Mouse (Mus musculus) neural tube, embryonic 11.5 days (tissue): ENCODE results near the gene Ltn1. TPM values are rescaled to one million over a fixed set of nuclear protein-coding genes. Genes with fewer than 3 reads are reported as not detected.

Experiments
- ATAC-seq: fragments of 200-750 bp; cut with Nextera tagmentation; 2 replicates; pipeline ENCODE4 v1.8.0; 2017; ENCODE audit warnings: moderate number of reproducible peaks, mild to moderate bottlenecking, moderate TSS enrichment, moderate library complexity; ENCODE audit not compliant: insufficient read depth, low FRiP score, low TSS enrichment
- DNase-seq: peaks from one replicate; pipeline ENCODE4 v3.0.0-alpha.2; 2015; ENCODE audit warnings: low spot score
- H3K27ac ChIP-seq: fragments of 300-500 bp; sonication (generic); 2 replicates; pipeline ENCODE4 v1.5.1; 2014; ENCODE audit warnings: low read depth, mild to moderate bottlenecking, low read length
- H3K27me3 ChIP-seq: fragments of 300-500 bp; sonication (generic); 2 replicates; pipeline ENCODE4 v1.6.1; 2014; ENCODE audit warnings: mild to moderate bottlenecking, low read length, mixed read lengths; ENCODE audit not compliant: control insufficient read depth, insufficient read depth
- H3K36me3 ChIP-seq: fragments of 300-500 bp; sonication (generic); 2 replicates; pipeline ENCODE4 v1.6.1; 2014; ENCODE audit warnings: mild to moderate bottlenecking, low read length, moderate library complexity, mixed read lengths; ENCODE audit not compliant: control insufficient read depth, insufficient read depth
- H3K4me1 ChIP-seq: fragments of 300-500 bp; sonication (generic); 2 replicates; pipeline ENCODE4 v1.6.1; 2014; ENCODE audit warnings: low read length, mixed read lengths; ENCODE audit not compliant: control insufficient read depth, insufficient read depth
- H3K4me2 ChIP-seq: fragments of 300-500 bp; sonication (generic); 2 replicates; pipeline ENCODE4 v1.6.1; 2014; ENCODE audit warnings: low read depth, mild to moderate bottlenecking, moderate library complexity
- H3K4me3 ChIP-seq: fragments of 300-500 bp; sonication (generic); 2 replicates; pipeline ENCODE4 v1.5.1; 2014; ENCODE audit warnings: low read depth, low read length
- H3K9ac ChIP-seq: fragments of 300-500 bp; sonication (generic); 2 replicates; pipeline ENCODE4 v1.6.1; 2014; ENCODE audit warnings: mild to moderate bottlenecking, low read length
- H3K9me3 ChIP-seq: fragments of 300-500 bp; sonication (generic); 2 replicates; pipeline ENCODE4 v1.6.1; 2016; ENCODE audit warnings: low read length; ENCODE audit not compliant: control insufficient read depth
- WGBS: fragments of 180-500 bp; shearing (Covaris S2); extraction: QIAGEN DNeasy Blood & Tissue Kit; methylation state at CpG from one replicate; pipeline ENCODE4 v1.1.7; 2014; 5-methylcytosine and 5-hydroxymethylcytosine counted together
- polyA plus RNA-seq: library from polyadenylated mRNA; unstranded; fragments of >200 nt; fragmentation: Nextera tagmentation; extraction: Ambion mirVana; gene quantifications from 2 replicates; pipeline ENCODE4 v1.2.1, GENCODE M21; 2014

The Ltn1 gene
- polyA plus RNA-seq, 1 experiment from 2014 or later, result 34.6 TPM

- H3K4me1 ChIP-seq, result no peaks in the 10 kb centered on the region
- H3K4me3 ChIP-seq, result no peak overlapping the region
- WGBS, result 90% methylated on average over 7 of the region's 7 CpGs
- H3K4me2 ChIP-seq, result no peak overlapping the region
- ATAC-seq (no peak), DNase-seq (no peak)
- H3K36me3 ChIP-seq, result no peaks in the 10 kb centered on the region
- H3K9me3 ChIP-seq, result no peaks in the 10 kb centered on the region
- H3K27ac ChIP-seq, result no peak overlapping the region
- no peaks in the 10 kb centered on the region for H3K27me3 ChIP-seq
- no peak overlapping the region for H3K9ac ChIP-seq
Observed at GRCm38 (mm10) chr16:87434266-87434665, 1.9 kb upstream of the Ltn1 start.

- Histone ChIP-seq H3K4me3 (no peak overlapping the region), H3K4me2 (no peak overlapping the region), H3K9ac (no peak overlapping the region), H3K36me3 (peaks cover 16% of the 10 kb centered on the region), H3K27me3 (no peaks in the 10 kb centered on the region), H3K4me1 (no peaks in the 10 kb centered on the region), H3K27ac (no peak overlapping the region), H3K9me3 (no peaks in the 10 kb centered on the region)
- DNase-seq (no peak), ATAC-seq (no peak)
- 95% methylated on average over 8 of the region's 8 CpGs for WGBS
Observed at GRCm38 (mm10) chr16:87427516-87427915, 4.9 kb downstream of the Ltn1 start.

DNA sequence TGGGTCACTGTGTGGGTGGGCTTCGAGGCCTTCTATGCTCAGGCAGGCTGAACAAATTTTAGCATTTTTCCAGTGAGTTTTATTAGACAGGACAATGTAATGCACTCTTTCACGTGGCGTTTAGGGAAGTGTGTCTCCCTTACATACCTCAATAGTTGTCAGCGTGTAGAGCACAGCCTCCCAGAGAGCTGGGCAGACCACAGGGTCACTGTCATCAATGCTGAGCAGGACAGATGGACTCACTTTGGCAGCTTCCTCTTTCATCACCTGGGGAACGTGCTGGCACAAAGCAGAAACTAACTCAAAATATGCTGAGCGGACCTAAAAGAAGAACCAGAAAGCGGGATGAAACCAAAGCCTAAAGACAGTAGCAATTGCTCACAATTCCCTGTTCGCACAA lies 11.8 kb downstream of the Ltn1 start:
- Histone ChIP-seq H3K4me1 (no peaks in the 10 kb centered on the region), H3K36me3 (peaks cover 38% of the 10 kb centered on the region), H3K27ac (no peak overlapping the region), H3K9me3 (no peaks in the 10 kb centered on the region), H3K4me3 (no peak overlapping the region), H3K9ac (no peak overlapping the region), H3K27me3 (no peaks in the 10 kb centered on the region), H3K4me2 (no peak overlapping the region)
- 94% methylated on average over 8 of the region's 8 CpGs for WGBS
- no peak for DNase-seq
- ATAC-seq, result no peak

DNA sequence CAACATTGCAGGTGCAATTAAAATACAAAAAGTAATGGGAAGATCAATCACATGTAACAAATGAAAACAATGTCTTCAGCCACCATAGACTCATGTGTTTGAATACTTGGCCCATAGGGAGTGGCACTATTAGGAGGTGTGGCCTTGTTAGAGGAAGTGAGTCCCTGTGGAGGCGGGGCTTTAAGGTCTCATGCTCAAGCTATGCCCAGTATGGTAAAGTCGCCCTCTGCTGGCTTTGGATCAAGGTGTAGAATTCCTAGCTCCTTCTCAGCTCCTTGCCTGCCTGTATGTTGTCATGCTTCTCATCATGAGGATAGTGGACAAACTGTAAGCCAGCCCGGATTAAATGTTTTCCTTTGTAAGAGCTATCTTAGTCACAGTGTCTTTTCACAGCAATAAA lies 27.4 kb downstream of the Ltn1 start:
- no peaks in the 10 kb centered on the region for H3K4me1 ChIP-seq
- no peaks in the 10 kb centered on the region for H3K9me3 ChIP-seq
- H3K27ac ChIP-seq, result no peak overlapping the region
- DNase-seq (no peak), ATAC-seq (no peak)
- no peak overlapping the region for H3K4me3 ChIP-seq
- H3K36me3 ChIP-seq, result peaks cover 11% of the 10 kb centered on the region
- H3K4me2 ChIP-seq, result no peak overlapping the region
- H3K27me3 ChIP-seq, result no peaks in the 10 kb centered on the region
- no peak overlapping the region for H3K9ac ChIP-seq
- 84% methylated on average over 3 of the region's 3 CpGs for WGBS

DNA sequence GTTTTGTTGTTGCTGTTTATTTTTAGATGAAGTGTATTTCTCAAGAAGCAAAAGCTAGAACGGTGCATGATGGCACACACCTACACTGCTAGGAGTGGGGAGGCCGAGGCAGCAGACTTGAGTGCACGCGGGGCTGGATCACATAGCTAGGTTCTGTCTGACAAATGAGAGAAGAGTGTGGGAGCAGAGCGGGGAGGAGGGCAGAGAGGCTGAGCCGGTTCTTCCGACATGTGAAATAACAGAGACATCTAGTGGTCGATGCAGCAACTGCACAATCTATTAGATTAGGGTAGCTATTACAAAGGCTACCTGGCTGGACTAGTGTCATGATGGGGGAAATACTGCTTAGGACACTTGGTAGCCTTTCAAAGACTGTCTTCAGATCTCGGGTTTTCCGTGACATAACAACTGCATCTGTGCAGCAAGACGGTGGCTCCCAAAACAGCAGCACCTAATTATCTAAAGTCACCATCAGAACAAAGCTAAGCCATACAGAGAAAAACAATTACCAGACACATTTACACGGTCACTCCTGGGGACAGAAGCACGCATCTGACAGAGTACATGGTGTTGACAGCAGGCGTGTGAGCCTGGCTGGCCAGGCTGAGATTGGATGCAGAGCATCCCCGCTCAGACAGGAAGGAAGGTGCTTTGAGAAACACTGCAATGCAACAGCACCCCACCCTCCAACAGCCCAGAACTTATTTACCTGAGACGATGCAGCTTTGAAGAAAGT lies 38.4 kb downstream of the Ltn1 start:
- Histone ChIP-seq H3K4me1 (no peaks in the 10 kb centered on the region), H3K27me3 (no peaks in the 10 kb centered on the region), H3K27ac (no peak overlapping the region), H3K4me2 (no peak overlapping the region), H3K9ac (no peak overlapping the region), H3K9me3 (no peaks in the 10 kb centered on the region), H3K4me3 (no peak overlapping the region), H3K36me3 (peaks cover 4% of the 10 kb centered on the region)
- DNase-seq (peak; percentile 57), ATAC-seq (peak; percentile 83)
- WGBS, result 56% methylated on average over 16 of the region's 16 CpGs

GRCm38 (mm10) chr16:87387444-87387977 lies 44.9 kb downstream of the Ltn1 start:
- H3K36me3 ChIP-seq, result peaks cover 11% of the 10 kb centered on the region
- no peaks in the 10 kb centered on the region for H3K4me1 ChIP-seq
- H3K4me3 ChIP-seq, result no peak overlapping the region
- no peaks in the 10 kb centered on the region for H3K27me3 ChIP-seq
- WGBS, result 92% methylated on average over 3 of the region's 3 CpGs
- no peak for ATAC-seq
- no peak for DNase-seq
- H3K4me2 ChIP-seq, result no peak overlapping the region
- no peak overlapping the region for H3K9ac ChIP-seq
- H3K27ac ChIP-seq, result no peak overlapping the region
- no peaks in the 10 kb centered on the region for H3K9me3 ChIP-seq

DNA sequence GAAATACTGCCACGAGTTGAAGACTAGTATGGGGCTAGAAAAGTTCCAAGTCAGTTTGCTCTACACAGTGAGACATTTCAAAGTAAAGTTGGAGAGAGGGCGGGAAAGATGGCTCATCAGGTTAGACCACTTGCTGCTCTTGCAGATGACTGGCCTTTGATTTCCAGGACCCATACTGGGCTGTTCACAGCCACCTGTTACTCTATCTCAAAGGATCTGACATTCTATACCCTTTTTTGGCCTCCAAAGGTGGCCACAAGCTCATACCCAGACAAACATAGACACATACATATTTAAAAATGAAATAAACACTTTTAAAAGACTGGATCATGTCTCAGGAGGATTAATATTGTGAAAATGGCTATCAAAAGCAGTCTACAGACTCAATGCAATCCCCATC lies 48.0 kb downstream of the Ltn1 start:
- Histone ChIP-seq H3K4me3 (no peak overlapping the region), H3K27me3 (no peaks in the 10 kb centered on the region), H3K4me2 (no peak overlapping the region), H3K9ac (no peak overlapping the region), H3K9me3 (no peaks in the 10 kb centered on the region), H3K36me3 (peaks cover 22% of the 10 kb centered on the region), H3K4me1 (no peaks in the 10 kb centered on the region), H3K27ac (no peak overlapping the region)
- no peak for ATAC-seq
- WGBS, result 63% methylated on average over 2 of the region's 2 CpGs
- no peak for DNase-seq

DNA sequence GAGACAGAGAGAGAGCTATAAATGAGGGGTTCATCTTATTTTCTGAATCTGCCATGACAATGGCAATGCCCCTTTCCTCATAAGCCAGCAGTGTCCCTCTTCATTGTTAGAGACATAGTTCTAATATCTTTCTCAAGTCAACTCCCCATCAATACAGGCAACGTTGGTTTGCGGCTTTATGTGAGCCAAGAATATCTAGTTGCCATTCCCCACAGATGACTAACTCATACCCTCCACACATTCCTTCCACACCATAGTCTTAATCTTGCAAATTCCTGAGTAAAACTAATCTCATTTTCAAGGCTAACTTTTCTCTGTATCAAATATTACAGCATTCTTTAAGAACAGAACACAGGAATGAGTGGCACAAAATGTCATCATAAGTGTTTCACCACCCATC lies 49.4 kb downstream of the Ltn1 start:
- no peak overlapping the region for H3K9ac ChIP-seq
- no peak overlapping the region for H3K27ac ChIP-seq
- no peaks in the 10 kb centered on the region for H3K4me1 ChIP-seq
- DNase-seq (no peak), ATAC-seq (no peak)
- 90% methylated on average over 2 of the region's 2 CpGs for WGBS
- no peaks in the 10 kb centered on the region for H3K9me3 ChIP-seq
- H3K4me3 ChIP-seq, result no peak overlapping the region
- peaks cover 20% of the 10 kb centered on the region for H3K36me3 ChIP-seq
- H3K27me3 ChIP-seq, result no peaks in the 10 kb centered on the region
- no peak overlapping the region for H3K4me2 ChIP-seq

- Histone ChIP-seq H3K27ac (no peak overlapping the region), H3K4me1 (no peaks in the 10 kb centered on the region), H3K4me2 (no peak overlapping the region), H3K36me3 (peaks cover 2% of the 10 kb centered on the region; the same call in 1 of the 2 replicates), H3K4me3 (no peak overlapping the region), H3K9me3 (no peaks in the 10 kb centered on the region), H3K27me3 (no peaks in the 10 kb centered on the region), H3K9ac (no peak overlapping the region)
- DNase-seq, result no peak
- 97% methylated on average over 6 of the region's 6 CpGs for WGBS
- no peak for ATAC-seq
Observed at GRCm38 (mm10) chr16:87366445-87366844, 66.0 kb downstream of the Ltn1 start.
